Mouse (Mus musculus) embryonic facial prominence, embryonic 13.5 days (tissue): Measurements from ENCODE around the gene Lyrm7. TPM values are rescaled to one million over a fixed set of nuclear protein-coding genes. Genes with fewer than 3 reads are reported as not detected.
A peak's percentile ranks its signal among the peaks of the same experiment; 100 is the strongest.
"Not testable (repeated sequence)": the region's sequence is repeated elsewhere in the genome, so short reads cannot be mapped to it uniquely, and the experiment has no call there.

Experiments
- ATAC-seq: fragments of 200-750 bp; cut with Nextera tagmentation; 2 replicates; pipeline ENCODE4 v1.8.0; 2017; ENCODE audit warnings: low read depth; ENCODE audit not compliant: insufficient number of reproducible peaks, insufficient read depth, low FRiP score, low TSS enrichment
- H3K27ac ChIP-seq: fragments of 300-500 bp; sonication (generic); 2 replicates; pipeline ENCODE4 v1.5.1; 2015; ENCODE audit warnings: moderate library complexity, mild to moderate bottlenecking, inconsistent platforms
- H3K27me3 ChIP-seq: fragments of 300-500 bp; sonication (generic); 2 replicates; pipeline ENCODE4 v1.6.1; 2015; ENCODE audit warnings: mild to moderate bottlenecking, inconsistent platforms
- H3K36me3 ChIP-seq: fragments of 300-500 bp; sonication (generic); 2 replicates; pipeline ENCODE4 v1.6.1; 2015; ENCODE audit warnings: mild to moderate bottlenecking, inconsistent platforms
- H3K4me1 ChIP-seq: fragments of 300-500 bp; sonication (generic); 2 replicates; pipeline ENCODE4 v1.6.1; 2015; ENCODE audit warnings: inconsistent platforms
- H3K4me2 ChIP-seq: fragments of 300-500 bp; sonication (generic); 2 replicates; pipeline ENCODE4 v1.6.1; 2015; ENCODE audit warnings: moderate library complexity, mild to moderate bottlenecking, inconsistent platforms
- H3K4me3 ChIP-seq: fragments of 300-500 bp; sonication (generic); 2 replicates; pipeline ENCODE4 v1.5.1; 2015; ENCODE audit warnings: mild to moderate bottlenecking, inconsistent platforms
- H3K9ac ChIP-seq: fragments of 300-500 bp; sonication (generic); 2 replicates; pipeline ENCODE4 v1.6.1; 2015; ENCODE audit warnings: mild to moderate bottlenecking, inconsistent platforms
- H3K9me3 ChIP-seq: fragments of 300-500 bp; sonication (generic); 2 replicates; pipeline ENCODE4 v1.6.1; 2016; ENCODE audit warnings: inconsistent platforms
- WGBS: fragments of 180-500 bp; shearing (Covaris S2); methylation state at CpG from one replicate; pipeline ENCODE4 v1.1.7; 2015; ENCODE audit warnings: mixed read lengths; 5-methylcytosine and 5-hydroxymethylcytosine counted together
- polyA plus RNA-seq: library from polyadenylated mRNA; unstranded; fragments of >200 nt; fragmentation: Nextera tagmentation; extraction: Ambion mirVana; gene quantifications from 2 replicates; pipeline ENCODE4 v1.2.1, GENCODE M21; 2015

Gene Lyrm7
- polyA plus RNA-seq, 1 experiment from 2014 or later: 10.3 TPM

DNA sequence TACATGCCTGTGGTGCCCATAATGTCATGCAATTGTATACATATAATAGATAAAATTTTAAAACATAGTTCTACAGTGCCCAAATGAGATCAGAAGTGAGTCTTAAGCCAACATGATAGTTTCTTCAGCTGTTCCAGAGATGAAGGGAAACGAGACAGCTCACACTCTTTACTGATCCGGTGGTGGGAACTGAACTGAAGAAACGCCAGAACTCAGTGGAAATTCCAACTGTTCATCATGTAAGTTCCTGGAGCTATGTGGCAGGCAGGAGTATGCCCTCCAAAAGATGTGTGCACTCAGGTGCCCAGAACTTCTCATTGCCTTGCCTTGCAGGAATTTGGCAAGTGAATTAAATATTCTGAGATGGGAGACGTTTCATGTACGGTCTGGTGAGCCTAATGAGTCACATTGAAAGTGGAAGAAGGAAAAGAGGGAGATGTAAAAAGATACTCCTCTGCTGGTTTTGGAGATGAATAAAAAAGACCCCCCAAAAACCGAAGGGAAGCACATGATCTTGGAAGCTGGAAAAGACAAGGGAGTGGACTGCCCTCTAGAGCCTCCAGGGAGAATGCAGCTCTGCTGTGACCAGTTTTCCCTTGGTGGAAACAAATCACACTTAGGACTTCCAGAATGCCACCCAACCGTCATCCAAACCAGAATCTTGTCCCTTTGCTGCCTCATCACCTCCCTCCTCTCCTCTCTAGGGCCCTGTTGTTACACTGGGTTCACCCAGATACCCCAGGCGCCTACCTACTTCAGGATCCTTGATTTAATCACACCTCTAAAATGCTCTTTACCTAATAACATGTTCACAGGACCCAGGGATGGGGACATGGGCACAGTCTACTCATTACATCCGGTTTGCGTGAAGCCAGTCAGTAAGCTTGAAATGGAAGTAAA is 2.2 kb upstream of the Lyrm7 start:
- H3K4me3 ChIP-seq: no peak overlapping the region
- H3K9me3 ChIP-seq: no peaks in the 10 kb centered on the region
- H3K4me2 ChIP-seq: no peak overlapping the region
- WGBS: 43% methylated on average over 10 of the region's 10 CpGs
- H3K9ac ChIP-seq: no peak overlapping the region
- no peaks in the 10 kb centered on the region for H3K36me3 ChIP-seq
- no peak overlapping the region for H3K27ac ChIP-seq
- no peaks in the 10 kb centered on the region for H3K27me3 ChIP-seq
- ATAC-seq: no peak
- H3K4me1 ChIP-seq: peaks cover 10% of the 10 kb centered on the region

DNA sequence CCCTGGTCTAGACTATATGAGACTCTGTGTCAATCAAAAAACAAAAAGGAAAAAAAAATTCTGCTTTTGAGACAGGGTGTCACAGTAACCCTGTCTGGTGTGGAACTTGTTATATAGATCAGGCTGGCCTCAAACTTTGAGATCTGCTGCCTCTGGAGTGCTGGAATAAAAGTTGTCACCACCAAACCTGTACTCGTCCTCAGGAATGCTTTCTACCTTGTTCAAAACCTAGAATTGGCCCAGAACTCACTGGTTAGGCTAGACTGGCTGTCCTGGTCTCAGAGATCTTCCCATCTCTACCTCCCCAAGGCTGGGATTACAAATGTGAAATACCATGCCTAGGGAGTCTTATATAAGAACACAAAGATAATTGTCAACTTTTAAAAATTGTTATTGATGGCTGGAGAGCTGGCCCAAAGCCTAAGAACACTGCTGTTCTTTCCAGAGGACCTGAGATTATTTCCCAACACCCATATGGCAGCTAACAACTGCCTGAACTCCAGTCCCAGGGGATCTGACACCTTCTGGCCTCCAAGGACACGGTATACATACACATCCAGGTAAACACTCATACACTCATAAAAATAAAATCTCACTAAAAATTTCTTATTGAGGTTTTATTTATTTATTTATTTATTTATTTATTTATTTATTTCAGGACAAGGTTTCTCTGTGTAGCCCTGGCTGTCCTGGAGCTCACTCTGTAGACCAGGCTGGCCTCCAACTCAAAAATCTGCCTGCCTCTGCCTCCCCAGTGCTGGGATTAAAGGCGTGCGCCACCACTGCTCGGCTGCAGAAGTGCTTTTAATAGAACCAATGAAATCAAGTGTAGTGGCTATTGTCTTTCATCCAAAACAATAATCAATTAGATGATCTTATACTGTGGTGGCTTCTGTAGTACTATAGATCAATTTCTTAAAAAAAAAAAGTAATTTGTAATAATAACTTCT is 1.0 kb upstream of the Lyrm7 start:
- Histone ChIP-seq H3K4me3 (peak overlapping the region; percentile 74; the same call in 1 of the 2 replicates), H3K27ac (no peak overlapping the region), H3K9me3 (no peaks in the 10 kb centered on the region), H3K27me3 (no peaks in the 10 kb centered on the region), H3K36me3 (no peaks in the 10 kb centered on the region), H3K9ac (no peak overlapping the region), H3K4me2 (peak overlapping the region; percentile 87; the same call in 1 of the 2 replicates), H3K4me1 (0 out of 2 replicates have a peak, but pooled peaks cover 4% of the 10 kb centered on the region)
- no peak for ATAC-seq
- WGBS: 89% methylated on average over 5 of the region's 5 CpGs

- H3K4me3 ChIP-seq: peak overlapping the region; percentile 74
- peak overlapping the region; percentile 55 for H3K27ac ChIP-seq
- H3K4me1 ChIP-seq: 0 out of 2 replicates have a peak, but pooled peaks cover 4% of the 10 kb centered on the region
- H3K4me2 ChIP-seq: peak overlapping the region; percentile 87
- H3K27me3 ChIP-seq: no peaks in the 10 kb centered on the region
- no peaks in the 10 kb centered on the region for H3K9me3 ChIP-seq
- peak overlapping the region; percentile 82 for H3K9ac ChIP-seq
- ATAC-seq: no peak
- WGBS: 14% methylated on average over 11 of the region's 11 CpGs
- no peaks in the 10 kb centered on the region for H3K36me3 ChIP-seq
Observed at GRCm38 (mm10) chr11:54859322-54860165, 1.2 kb downstream of the Lyrm7 start.

- not testable (repeated sequence) for H3K9me3 ChIP-seq, H3K4me3 ChIP-seq, H3K4me1 ChIP-seq, H3K9ac ChIP-seq, H3K4me2 ChIP-seq, H3K27me3 ChIP-seq, H3K27ac ChIP-seq, ATAC-seq, H3K36me3 ChIP-seq
- 92% methylated on average over 12 of the region's 12 CpGs for WGBS
Observed at GRCm38 (mm10) chr11:54858880-54859279, 1.8 kb downstream of the Lyrm7 start.

DNA sequence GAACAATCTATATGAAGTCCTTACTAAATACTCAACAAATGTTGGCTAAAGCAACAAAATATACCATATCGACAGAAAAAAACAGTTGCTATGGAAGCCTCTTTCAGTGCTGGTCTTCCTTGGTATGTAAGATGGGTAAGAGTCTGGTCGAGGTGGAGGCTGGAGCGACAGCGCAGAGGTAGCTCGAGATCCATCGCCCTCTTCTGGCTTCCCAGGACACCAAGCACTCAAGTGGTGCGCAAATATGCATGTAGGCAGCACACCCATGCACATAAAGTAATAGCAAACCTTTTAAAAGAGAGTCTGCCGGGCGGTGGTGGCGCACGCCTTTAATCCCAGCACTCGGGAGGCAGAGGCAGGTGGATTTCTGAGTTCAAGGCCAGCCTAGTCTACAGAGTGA is 9.1 kb downstream of the Lyrm7 start:
- no peak for ATAC-seq
- 93% methylated on average over 12 of the region's 12 CpGs for WGBS
- Histone ChIP-seq H3K4me3 (no peak overlapping the region), H3K9ac (no peak overlapping the region), H3K9me3 (no peaks in the 10 kb centered on the region), H3K27me3 (no peaks in the 10 kb centered on the region), H3K4me2 (no peak overlapping the region), H3K27ac (no peak overlapping the region), H3K36me3 (no peaks in the 10 kb centered on the region), H3K4me1 (no peaks in the 10 kb centered on the region)

DNA sequence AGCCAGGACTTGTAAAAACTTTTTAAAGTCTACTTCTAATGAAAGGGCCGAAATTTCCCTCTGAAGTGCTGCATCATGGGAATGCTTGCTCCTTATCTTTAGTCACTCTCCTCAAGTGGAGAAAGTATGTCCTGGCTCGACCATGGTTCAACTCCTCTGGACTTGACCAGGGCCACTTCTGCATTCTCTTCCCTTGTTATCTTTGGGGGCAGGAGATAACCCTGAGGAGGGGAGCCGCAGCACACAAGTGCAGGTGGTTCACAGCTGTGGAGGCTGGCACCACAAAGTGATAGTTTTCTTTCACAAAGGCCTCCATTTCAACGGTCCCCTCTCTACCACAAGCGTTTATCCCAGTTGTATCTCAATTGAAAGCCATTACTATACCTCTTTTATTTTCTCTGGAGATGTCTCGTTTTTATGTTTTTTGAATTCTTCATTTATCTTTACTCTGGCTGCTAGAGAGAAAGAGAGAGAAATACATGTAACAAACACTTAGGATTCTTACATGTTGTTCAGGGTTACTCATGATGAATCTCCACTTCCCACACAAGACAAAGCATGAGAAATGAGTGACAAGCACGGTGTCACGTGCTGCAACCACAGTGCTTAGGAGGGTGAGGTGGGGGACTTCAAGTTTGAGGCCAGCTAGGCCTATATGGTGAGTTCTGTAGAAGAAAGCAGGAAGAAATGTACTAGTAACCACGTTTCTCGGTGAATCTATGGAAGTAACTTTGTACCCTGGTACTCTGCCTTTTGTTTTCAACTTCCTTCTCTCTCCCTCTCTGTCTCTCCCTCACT is 10.6 kb downstream of the Lyrm7 start:
- Histone ChIP-seq H3K4me1 (0 out of 2 replicates have a peak, but pooled peaks cover 3% of the 10 kb centered on the region), H3K9ac (no peak overlapping the region), H3K4me2 (no peak overlapping the region), H3K27ac (no peak overlapping the region), H3K4me3 (no peak overlapping the region), H3K36me3 (no peaks in the 10 kb centered on the region), H3K9me3 (no peaks in the 10 kb centered on the region), H3K27me3 (no peaks in the 10 kb centered on the region)
- ATAC-seq: no peak
- 88% methylated on average over 10 of the region's 10 CpGs for WGBS

DNA sequence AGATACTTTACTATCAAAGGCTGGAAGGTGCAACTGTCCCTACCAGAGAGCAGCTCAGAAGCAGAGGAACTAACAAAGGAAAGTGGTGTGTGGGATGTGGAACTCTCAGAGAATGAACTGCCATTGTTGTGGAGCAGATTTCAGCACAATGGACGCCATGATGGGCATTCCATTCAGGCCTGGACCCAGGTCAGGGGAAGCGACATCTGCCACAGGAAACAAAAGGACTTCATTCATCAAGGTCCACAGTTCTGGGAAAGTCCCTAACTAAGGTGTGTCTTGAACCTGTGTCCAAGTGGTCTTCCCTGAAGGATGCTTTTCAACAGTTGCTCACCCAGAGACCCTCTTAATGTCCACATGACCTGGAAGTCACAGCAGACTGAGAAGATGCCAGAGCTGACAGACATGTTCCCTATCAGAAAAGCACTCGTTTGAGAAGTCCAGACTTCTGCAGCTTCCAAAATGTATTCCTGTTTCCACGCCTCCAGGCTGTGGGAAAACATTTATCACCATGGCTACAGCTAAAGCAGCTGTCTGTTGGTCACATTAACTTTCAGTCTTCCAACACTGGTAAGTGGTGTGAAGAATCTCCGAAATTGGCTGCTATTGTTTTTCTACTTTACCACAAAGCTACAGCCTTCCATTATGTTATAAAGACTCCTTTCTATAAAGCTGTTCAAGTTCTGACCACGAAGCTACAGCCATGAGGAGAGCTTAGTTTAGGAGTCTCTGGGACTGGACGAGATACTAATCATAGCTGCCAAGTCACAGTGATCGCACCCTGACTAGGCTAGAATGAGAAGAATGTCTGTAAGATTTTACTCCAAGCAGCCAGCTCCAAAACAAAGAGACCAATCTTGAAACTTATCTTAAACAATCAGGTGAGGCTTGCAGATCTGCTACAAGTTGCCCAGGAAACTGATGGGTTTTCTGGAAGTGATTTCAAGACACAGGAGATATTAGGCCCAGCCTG is 15.0 kb downstream of the Lyrm7 start:
- Histone ChIP-seq H3K9ac (no peak overlapping the region), H3K36me3 (no peaks in the 10 kb centered on the region), H3K27ac (no peak overlapping the region), H3K4me3 (no peak overlapping the region), H3K9me3 (no peaks in the 10 kb centered on the region), H3K4me2 (no peak overlapping the region), H3K27me3 (no peaks in the 10 kb centered on the region), H3K4me1 (0 out of 2 replicates have a peak, but pooled peaks cover 3% of the 10 kb centered on the region)
- ATAC-seq: no peak
- 55% methylated on average over 8 of the region's 8 CpGs for WGBS

DNA sequence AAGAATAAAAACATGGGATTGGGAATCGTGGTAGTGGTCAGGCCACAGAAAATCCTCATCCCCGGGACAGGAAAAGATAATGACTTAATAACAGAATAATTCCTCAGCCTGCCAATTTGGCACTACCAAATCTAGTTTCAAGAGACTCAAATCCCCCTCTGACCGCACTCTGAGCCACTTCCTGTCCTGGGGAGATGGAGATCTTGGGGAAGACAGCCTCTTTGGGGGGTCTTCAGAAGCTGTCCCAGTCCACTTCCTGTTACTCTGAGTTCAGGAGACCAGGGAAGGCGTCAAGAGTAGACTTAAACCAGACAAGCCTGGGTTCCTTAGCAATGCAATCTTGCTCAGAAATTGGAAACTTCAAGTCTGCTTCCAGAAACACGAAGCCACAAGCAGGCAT is 15.8 kb downstream of the Lyrm7 start:
- 70% methylated on average over 5 of the region's 5 CpGs for WGBS
- H3K4me3 ChIP-seq: no peak overlapping the region
- 0 out of 2 replicates have a peak, but pooled peaks cover 3% of the 10 kb centered on the region for H3K4me1 ChIP-seq
- no peak overlapping the region for H3K4me2 ChIP-seq
- H3K9me3 ChIP-seq: no peaks in the 10 kb centered on the region
- no peak overlapping the region for H3K27ac ChIP-seq
- H3K27me3 ChIP-seq: no peaks in the 10 kb centered on the region
- no peak for ATAC-seq
- H3K9ac ChIP-seq: no peak overlapping the region
- no peaks in the 10 kb centered on the region for H3K36me3 ChIP-seq

DNA sequence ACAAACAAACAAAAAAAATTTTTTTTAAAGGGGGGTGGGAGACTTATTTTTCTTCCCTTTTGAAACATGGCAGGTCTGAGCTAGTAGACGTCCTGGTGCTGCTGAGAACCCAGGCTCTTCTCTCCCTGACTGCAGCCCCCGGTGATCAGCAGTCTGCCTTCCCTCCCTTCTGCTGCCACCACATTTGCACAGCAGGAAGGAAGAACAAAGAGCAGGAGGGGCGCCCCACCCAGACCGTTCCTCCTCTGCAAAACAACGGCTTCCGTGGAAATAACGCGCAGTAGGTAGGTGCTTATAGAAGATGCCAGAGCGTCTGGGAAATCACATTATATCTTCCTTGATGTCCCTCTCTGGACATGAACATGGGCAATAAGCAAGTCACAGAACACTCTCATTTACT is 16.3 kb downstream of the Lyrm7 start:
- no peak overlapping the region for H3K4me2 ChIP-seq
- H3K9ac ChIP-seq: no peak overlapping the region
- H3K27me3 ChIP-seq: no peaks in the 10 kb centered on the region
- no peak overlapping the region for H3K27ac ChIP-seq
- ATAC-seq: no peak
- 0 out of 2 replicates have a peak, but pooled peaks cover 5% of the 10 kb centered on the region for H3K36me3 ChIP-seq
- no peak overlapping the region for H3K4me3 ChIP-seq
- no peaks in the 10 kb centered on the region for H3K9me3 ChIP-seq
- 0 out of 2 replicates have a peak, but pooled peaks cover 3% of the 10 kb centered on the region for H3K4me1 ChIP-seq
- WGBS: 78% methylated on average over 9 of the region's 9 CpGs
